Mouse (Mus musculus) A20 (cell line): ENCODE data around the gene Osbpl2.
"Not testable (repeated sequence)": the region's sequence is repeated elsewhere in the genome, so short reads cannot be mapped to it uniquely, and the experiment has no call there.

Experiments
- DNase-seq: peaks from one replicate; pipeline ENCODE4 v3.0.0-alpha.2; 2011; ENCODE audit warnings: low read depth, low spot score

Osbpl2 gene

GRCm38 (mm10) chr2:180154796-180155195 lies 35.7 kb downstream of the Osbpl2 start:
- DNase-seq, result no peak

DNA sequence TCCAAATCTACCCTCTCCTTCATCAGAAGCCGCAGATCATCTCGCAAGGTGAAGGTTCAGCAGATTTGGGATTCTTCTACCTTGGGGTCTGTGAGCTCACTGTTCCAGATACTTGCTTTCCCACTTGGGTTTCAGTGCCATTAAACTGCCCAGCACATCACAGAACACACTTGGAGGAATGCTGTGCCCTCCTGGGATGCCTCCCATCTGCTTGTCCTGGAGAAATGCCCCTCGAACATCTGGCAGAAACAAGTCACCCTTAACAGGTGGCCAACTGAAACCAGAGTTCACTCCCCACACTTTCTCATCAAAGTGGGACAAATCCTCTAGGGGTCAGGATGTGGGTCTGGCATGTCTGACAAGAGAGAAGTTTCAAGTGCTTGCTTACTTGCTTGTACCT lies 39.5 kb downstream of the Osbpl2 start:
- no peak for DNase-seq

- DNase-seq, result no peak
Measured at GRCm38 (mm10) chr2:180165855-180166254, 46.7 kb downstream of the Osbpl2 start.

DNA sequence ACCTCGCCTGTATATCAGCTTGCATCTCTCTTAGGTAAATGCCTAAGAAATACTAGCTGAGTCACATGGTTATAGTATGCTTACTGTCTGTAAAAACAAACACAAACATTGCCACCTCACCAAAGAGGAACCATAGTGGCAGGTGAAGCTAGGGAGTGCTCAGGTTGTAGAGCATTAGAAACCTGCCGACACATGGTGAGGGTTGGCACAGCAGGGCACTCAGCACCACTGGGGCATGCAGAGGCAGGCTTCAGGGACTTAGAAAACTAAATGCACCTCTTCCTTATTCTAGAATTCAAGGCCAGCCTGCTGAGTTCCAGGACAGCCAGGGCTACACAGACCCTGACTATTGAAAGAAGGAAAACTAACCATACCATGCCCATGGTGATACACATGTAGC lies 47.8 kb downstream of the Osbpl2 start:
- DNase-seq, result no peak

DNA sequence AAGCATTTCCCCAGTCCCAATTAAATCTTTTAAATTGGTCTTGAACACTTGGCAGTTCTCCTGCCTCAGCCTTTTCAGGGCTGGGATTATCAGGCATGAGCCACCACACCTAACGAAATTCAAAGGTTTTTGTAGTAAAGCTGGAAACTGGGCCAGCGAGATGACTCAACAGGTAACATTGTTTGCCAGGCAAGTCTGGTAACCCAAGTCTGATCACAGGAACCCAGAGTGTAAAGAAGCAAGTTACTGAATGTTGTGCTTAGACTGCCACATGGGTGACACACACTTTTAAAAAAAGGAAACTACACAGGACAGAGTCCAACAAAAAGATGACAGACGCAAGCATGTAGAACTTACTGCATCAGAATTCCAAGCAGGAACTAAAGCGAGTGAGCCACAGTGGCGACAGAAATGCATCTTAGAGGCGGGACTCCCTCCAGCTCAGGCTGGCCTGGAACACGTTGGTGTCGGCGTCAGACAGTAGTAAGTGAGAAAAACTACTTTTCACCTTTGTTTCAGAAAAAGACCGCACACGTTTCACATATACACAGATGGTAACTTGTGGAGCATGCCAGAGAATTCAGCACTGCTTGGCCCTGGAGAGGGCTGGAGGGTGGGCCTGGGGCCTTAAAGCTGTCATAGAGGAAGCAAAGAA lies 51.2 kb downstream of the Osbpl2 start:
- no peak for DNase-seq

DNA sequence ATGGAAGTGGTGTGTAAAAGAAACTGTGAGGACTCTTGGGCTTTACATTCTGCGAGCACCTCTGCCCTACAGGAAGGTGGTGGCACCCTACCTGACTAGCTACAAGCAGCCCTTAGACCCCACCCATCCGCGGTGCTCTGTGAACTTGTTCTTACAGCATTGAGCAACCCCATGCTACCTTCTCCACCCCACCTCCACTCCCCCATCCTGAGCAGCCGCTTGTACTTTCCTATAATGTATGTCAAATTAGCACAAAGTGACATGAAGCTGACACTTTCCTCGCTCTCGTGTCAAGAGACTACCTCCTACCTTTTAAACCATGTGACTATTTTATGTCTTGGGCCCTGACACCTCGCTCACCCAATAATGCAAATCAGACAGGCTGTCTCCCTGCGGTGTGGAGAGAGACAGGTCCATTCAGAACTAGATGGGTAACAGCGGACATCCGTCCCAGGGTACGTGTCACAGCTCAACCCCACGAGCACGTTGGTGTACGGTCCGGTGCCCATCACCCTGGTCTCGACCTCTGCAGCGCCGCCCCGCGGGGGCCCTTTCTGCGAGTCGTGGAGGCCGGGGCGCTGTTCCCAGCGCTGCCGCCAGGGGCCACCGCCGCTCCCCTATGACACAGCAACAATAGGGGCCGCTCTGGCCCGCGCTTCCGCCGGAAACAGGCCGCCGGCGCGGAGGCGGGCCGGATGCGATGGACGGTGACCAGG lies 51.9 kb downstream of the Osbpl2 start, which contains the start of gene Adrm1:
Gene Adrm1 (plus strand): TSS at position 680 of the 716 bp plus-strand sequence.
- peak; percentile 98 for DNase-seq

GRCm38 (mm10) chr2:180171522-180172070 lies 52.5 kb downstream of the Osbpl2 start:
- no peak for DNase-seq

GRCm38 (mm10) chr2:180172152-180172551 lies 53.0 kb downstream of the Osbpl2 start:
- no peak for DNase-seq

- peak; percentile 38 for DNase-seq
Measured at GRCm38 (mm10) chr2:180173163-180173562, 54.1 kb downstream of the Osbpl2 start.

- not testable (repeated sequence) for DNase-seq
Measured at GRCm38 (mm10) chr2:180173711-180174110, 54.6 kb downstream of the Osbpl2 start.

- DNase-seq, result no peak
Measured at GRCm38 (mm10) chr2:180174121-180174520, 55.0 kb downstream of the Osbpl2 start.

- no peak for DNase-seq
Measured at GRCm38 (mm10) chr2:180175725-180176124, 56.6 kb downstream of the Osbpl2 start.

GRCm38 (mm10) chr2:180181542-180181941 lies 62.4 kb downstream of the Osbpl2 start:
- no peak for DNase-seq

- no peak for DNase-seq
Measured at GRCm38 (mm10) chr2:180184011-180184751, 65.1 kb downstream of the Osbpl2 start.

DNA sequence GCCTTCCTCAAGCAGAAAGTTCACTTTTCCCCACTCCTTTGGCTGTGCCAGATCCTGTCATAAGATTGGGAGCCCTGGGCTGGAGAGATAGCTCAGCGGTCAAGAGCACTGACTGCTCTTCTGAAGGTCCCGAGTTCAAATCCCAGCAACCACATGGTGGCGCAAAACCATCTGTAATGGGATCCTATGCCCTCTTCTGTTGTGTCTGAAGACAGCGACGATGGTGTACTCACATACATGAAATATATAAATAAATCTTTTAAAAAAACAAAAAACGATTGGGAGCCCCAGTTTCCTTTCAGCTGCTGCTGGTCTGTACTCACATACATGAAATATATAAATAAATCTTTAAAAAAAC lies 65.6 kb downstream of the Osbpl2 start:
- DNase-seq, result peak; percentile 33

- no peak for DNase-seq
Measured at GRCm38 (mm10) chr2:180185686-180186085, 66.6 kb downstream of the Osbpl2 start.

- no peak for DNase-seq
Measured at GRCm38 (mm10) chr2:180187362-180187761, 68.3 kb downstream of the Osbpl2 start.

GRCm38 (mm10) chr2:180196610-180197322 lies 77.7 kb downstream of the Osbpl2 start:
- peak; percentile 67 for DNase-seq

DNA sequence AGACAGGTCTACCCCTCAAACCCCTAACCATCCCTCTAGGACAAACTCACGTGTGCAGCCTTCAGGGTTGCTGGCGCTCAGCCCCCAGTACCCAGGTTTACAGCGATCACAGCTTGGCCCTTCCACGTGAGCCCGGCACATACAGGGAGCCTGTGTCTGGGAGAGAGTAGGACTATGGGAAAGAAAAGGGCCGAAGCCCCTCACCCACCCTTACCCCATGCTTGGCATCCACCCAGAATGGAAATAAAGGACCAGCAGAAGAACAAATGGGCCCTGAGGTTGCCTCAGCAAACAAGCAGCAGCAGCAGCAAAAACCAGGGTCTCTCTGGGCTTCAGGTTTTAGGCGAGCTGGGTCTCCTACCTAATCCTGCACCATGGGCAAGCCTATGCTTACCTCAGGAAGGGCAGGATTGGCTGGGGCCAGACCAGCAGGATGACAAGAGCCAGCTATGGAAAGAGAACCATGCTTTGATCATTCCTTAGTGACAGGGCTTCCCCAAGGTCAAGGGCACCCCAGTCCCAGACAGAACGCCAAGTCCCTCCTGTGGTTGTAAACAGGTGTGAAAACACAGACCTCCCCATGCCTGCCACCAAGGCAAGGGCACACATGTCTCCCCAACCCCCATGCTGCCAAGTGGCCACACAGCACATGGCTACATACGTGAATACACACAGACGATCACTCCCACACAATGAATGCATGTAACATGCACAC lies 78.4 kb downstream of the Osbpl2 start:
- DNase-seq, result no peak

DNA sequence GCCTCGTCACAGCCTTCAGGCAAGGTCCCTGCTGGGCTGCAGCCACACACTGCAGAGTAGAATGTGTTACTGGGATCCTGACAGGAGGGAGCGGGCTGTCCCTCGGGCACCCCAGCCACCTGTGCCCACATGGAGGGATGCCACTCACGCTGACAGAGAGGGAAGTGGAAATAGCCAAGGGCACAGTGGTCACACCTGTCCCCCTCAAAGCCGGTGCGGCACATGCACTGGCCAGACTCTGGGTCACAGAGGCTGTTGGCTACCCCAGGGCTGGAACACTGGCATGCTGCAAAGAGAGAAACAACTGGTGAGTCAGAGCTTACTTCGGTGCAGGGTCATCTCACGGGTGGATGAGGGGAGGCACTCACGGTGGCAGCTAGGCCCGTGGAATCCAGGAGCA lies 79.7 kb downstream of the Osbpl2 start:
- DNase-seq, result no peak

- no peak for DNase-seq
Measured at GRCm38 (mm10) chr2:180200681-180201080, 81.6 kb downstream of the Osbpl2 start.
